Mouse (Mus musculus) liver, adult 2 months (tissue): ENCODE data around the gene Anapc16.

Experiments used
- CTCF ChIP-seq: fragments of 200-500 bp; IDR thresholded peaks from 2 replicates; pipeline ENCODE4 v1.5.1; 2011; ENCODE audit warnings: low read depth, low read length, control low read depth
- POLR2A ChIP-seq: fragments of 200-500 bp; IDR thresholded peaks from 2 replicates; pipeline ENCODE4 v1.6.1; 2011; ENCODE audit warnings: low read length, control low read depth; ENCODE audit not compliant: insufficient read depth; ENCODE audit errors: extremely low read depth

DNA sequence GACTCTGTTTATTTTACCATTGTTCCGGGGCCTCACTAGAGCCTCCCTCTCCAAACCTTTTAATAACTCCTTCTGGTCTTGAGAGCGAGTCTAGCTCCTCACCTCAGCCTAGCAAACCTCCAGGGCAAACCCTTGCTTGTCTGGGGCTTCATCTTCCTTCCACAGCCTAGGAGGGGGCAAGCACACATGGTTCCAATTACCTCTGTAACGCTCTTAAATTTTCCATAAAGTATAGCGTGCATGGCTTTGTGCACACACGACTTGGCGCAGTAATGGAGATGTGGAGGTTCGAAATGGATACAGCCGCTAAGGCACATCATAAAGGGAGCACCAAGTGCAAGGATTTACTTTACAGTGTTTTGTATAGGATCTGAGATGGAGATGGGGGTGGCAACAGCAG lies 37.1 kb downstream of the Anapc16 start:
- TF ChIP-seq CTCF (no peak), POLR2A (no peak)
